Mouse (Mus musculus) midbrain, embryonic 15.5 days (tissue): ENCODE data around the gene Hoxa11. TPM values are rescaled to one million over a fixed set of nuclear protein-coding genes. Genes with fewer than 3 reads are reported as not detected.

ENCODE experiments used
- ATAC-seq: fragments of 200-750 bp; cut with Nextera tagmentation; replicated peaks from 2 replicates; pipeline ENCODE4 v1.8.0; 2017; ENCODE audit warnings: moderate TSS enrichment
- H3K27ac ChIP-seq: fragments of 300-500 bp; sonication (generic); 2 replicates; pipeline ENCODE4 v1.5.1; 2015; ENCODE audit warnings: mild to moderate bottlenecking, inconsistent platforms
- H3K27me3 ChIP-seq: fragments of 300-500 bp; sonication (generic); replicated peaks from 2 replicates; pipeline ENCODE4 v1.6.1; 2015; ENCODE audit warnings: inconsistent platforms
- H3K36me3 ChIP-seq: fragments of 300-500 bp; sonication (generic); replicated peaks from 2 replicates; pipeline ENCODE4 v1.6.1; 2015; ENCODE audit warnings: inconsistent platforms
- H3K4me1 ChIP-seq: fragments of 300-500 bp; sonication (generic); 2 replicates; pipeline ENCODE4 v1.6.1; 2015; ENCODE audit warnings: inconsistent platforms
- H3K4me2 ChIP-seq: fragments of 300-500 bp; sonication (generic); 2 replicates; pipeline ENCODE4 v1.6.1; 2015; ENCODE audit warnings: inconsistent platforms, mild to moderate bottlenecking, moderate library complexity
- H3K4me3 ChIP-seq: fragments of 300-500 bp; sonication (generic); 2 replicates; pipeline ENCODE4 v1.5.1; 2015; ENCODE audit warnings: mild to moderate bottlenecking, inconsistent platforms
- H3K9ac ChIP-seq: fragments of 300-500 bp; sonication (generic); 2 replicates; pipeline ENCODE4 v1.6.1; 2015; ENCODE audit warnings: mild to moderate bottlenecking, inconsistent platforms
- H3K9me3 ChIP-seq: fragments of 300-500 bp; sonication (generic); 2 replicates; pipeline ENCODE4 v1.6.1; 2016; ENCODE audit warnings: inconsistent platforms
- WGBS: fragments of 180-500 bp; shearing (Covaris S2); methylation state at CpG from one replicate; pipeline ENCODE4 v1.1.7; 2015; ENCODE audit warnings: mixed read lengths; 5-methylcytosine and 5-hydroxymethylcytosine counted together
- polyA plus RNA-seq: library from polyadenylated mRNA; unstranded; fragments of >200 nt; fragmentation: Nextera tagmentation; extraction: Ambion mirVana; gene quantifications from 2 replicates; pipeline ENCODE4 v1.2.1, GENCODE M21; 2015

Gene Hoxa11
- polyA plus RNA-seq, 1 experiment from 2014 or later: 0.13 TPM

GRCm38 (mm10) chr6:52272766-52273655, 27.4 kb upstream of the Hoxa11 start:
- H3K9me3 ChIP-seq: no peaks in the 10 kb centered on the region
- no peak overlapping the region for H3K4me2 ChIP-seq
- H3K36me3 ChIP-seq: no peaks in the 10 kb centered on the region
- no peak overlapping the region for H3K27ac ChIP-seq
- H3K27me3 ChIP-seq: peaks cover 98% of the 10 kb centered on the region
- H3K9ac ChIP-seq: no peak overlapping the region
- ATAC-seq: no peak
- 4% methylated on average over 20 of the region's 22 CpGs for WGBS
- no peak overlapping the region for H3K4me3 ChIP-seq
- H3K4me1 ChIP-seq: no peaks in the 10 kb centered on the region

- Histone ChIP-seq H3K9me3 (no peaks in the 10 kb centered on the region), H3K27me3 (peaks cover 96% of the 10 kb centered on the region), H3K27ac (no peak overlapping the region), H3K4me3 (no peak overlapping the region), H3K4me1 (no peaks in the 10 kb centered on the region), H3K36me3 (no peaks in the 10 kb centered on the region), H3K4me2 (no peak overlapping the region), H3K9ac (no peak overlapping the region)
- ATAC-seq: 0 out of 2 replicates have a peak, but pooled peaks have one; percentile 45
- WGBS: 5% methylated on average over 23 of the region's 23 CpGs
These were observed 25.2 kb upstream of the Hoxa11 start for GRCm38 (mm10) chr6:52270494-52271480.

GRCm38 (mm10) chr6:52268756-52269155, 23.1 kb upstream of the Hoxa11 start:
- 0% methylated on average over 3 of the region's 3 CpGs for WGBS
- no peak for ATAC-seq
- no peak overlapping the region for H3K4me2 ChIP-seq
- no peak overlapping the region for H3K9ac ChIP-seq
- no peaks in the 10 kb centered on the region for H3K36me3 ChIP-seq
- no peak overlapping the region for H3K27ac ChIP-seq
- H3K4me1 ChIP-seq: no peaks in the 10 kb centered on the region
- peaks cover 96% of the 10 kb centered on the region for H3K27me3 ChIP-seq
- H3K9me3 ChIP-seq: no peaks in the 10 kb centered on the region
- H3K4me3 ChIP-seq: no peak overlapping the region

GRCm38 (mm10) chr6:52268341-52268740, 22.7 kb upstream of the Hoxa11 start:
- peaks cover 96% of the 10 kb centered on the region for H3K27me3 ChIP-seq
- no peaks in the 10 kb centered on the region for H3K36me3 ChIP-seq
- H3K4me3 ChIP-seq: no peak overlapping the region
- H3K9ac ChIP-seq: no peak overlapping the region
- 3% methylated on average over 7 of the region's 7 CpGs for WGBS
- no peaks in the 10 kb centered on the region for H3K4me1 ChIP-seq
- ATAC-seq: no peak
- H3K4me2 ChIP-seq: no peak overlapping the region
- no peaks in the 10 kb centered on the region for H3K9me3 ChIP-seq
- no peak overlapping the region for H3K27ac ChIP-seq

- 7% methylated on average over 3 of the region's 3 CpGs for WGBS
- Histone ChIP-seq H3K9ac (no peak overlapping the region), H3K27me3 (peaks cover 96% of the 10 kb centered on the region), H3K4me3 (no peak overlapping the region), H3K4me1 (no peaks in the 10 kb centered on the region), H3K9me3 (no peaks in the 10 kb centered on the region), H3K27ac (no peak overlapping the region), H3K36me3 (no peaks in the 10 kb centered on the region), H3K4me2 (no peak overlapping the region)
- ATAC-seq: no peak
These were observed 22.1 kb upstream of the Hoxa11 start for GRCm38 (mm10) chr6:52267691-52268090.

GRCm38 (mm10) chr6:52267221-52267620, 21.6 kb upstream of the Hoxa11 start:
- no peaks in the 10 kb centered on the region for H3K9me3 ChIP-seq
- no peak for ATAC-seq
- H3K4me1 ChIP-seq: no peaks in the 10 kb centered on the region
- peaks cover 96% of the 10 kb centered on the region for H3K27me3 ChIP-seq
- no peak overlapping the region for H3K4me2 ChIP-seq
- WGBS: 18% methylated on average over 5 of the region's 5 CpGs
- H3K36me3 ChIP-seq: no peaks in the 10 kb centered on the region
- no peak overlapping the region for H3K9ac ChIP-seq
- H3K4me3 ChIP-seq: no peak overlapping the region
- no peak overlapping the region for H3K27ac ChIP-seq

- no peaks in the 10 kb centered on the region for H3K4me1 ChIP-seq
- no peaks in the 10 kb centered on the region for H3K9me3 ChIP-seq
- H3K4me3 ChIP-seq: no peak overlapping the region
- WGBS: 1% methylated on average over 9 of the region's 9 CpGs
- H3K9ac ChIP-seq: no peak overlapping the region
- ATAC-seq: no peak
- H3K27me3 ChIP-seq: peaks cover 98% of the 10 kb centered on the region
- no peaks in the 10 kb centered on the region for H3K36me3 ChIP-seq
- H3K27ac ChIP-seq: no peak overlapping the region
- H3K4me2 ChIP-seq: no peak overlapping the region
These were observed 21.0 kb upstream of the Hoxa11 start for GRCm38 (mm10) chr6:52266666-52266985.

- no peak overlapping the region for H3K4me2 ChIP-seq
- H3K4me1 ChIP-seq: no peaks in the 10 kb centered on the region
- ATAC-seq: no peak
- H3K36me3 ChIP-seq: no peaks in the 10 kb centered on the region
- peaks cover 96% of the 10 kb centered on the region for H3K27me3 ChIP-seq
- no peak overlapping the region for H3K4me3 ChIP-seq
- no peak overlapping the region for H3K27ac ChIP-seq
- H3K9me3 ChIP-seq: no peaks in the 10 kb centered on the region
- 1% methylated on average over 19 of the region's 19 CpGs for WGBS
- H3K9ac ChIP-seq: no peak overlapping the region
These were observed 20.5 kb upstream of the Hoxa11 start for GRCm38 (mm10) chr6:52265913-52266665.

GRCm38 (mm10) chr6:52265306-52265912, 19.8 kb upstream of the Hoxa11 start:
- H3K27me3 ChIP-seq: peaks cover 94% of the 10 kb centered on the region
- H3K4me3 ChIP-seq: no peak overlapping the region
- WGBS: under 1% methylated on average over 18 of the region's 18 CpGs
- no peak for ATAC-seq
- H3K27ac ChIP-seq: no peak overlapping the region
- H3K9me3 ChIP-seq: no peaks in the 10 kb centered on the region
- H3K36me3 ChIP-seq: no peaks in the 10 kb centered on the region
- H3K9ac ChIP-seq: no peak overlapping the region
- no peak overlapping the region for H3K4me2 ChIP-seq
- H3K4me1 ChIP-seq: peaks cover 4% of the 10 kb centered on the region

GRCm38 (mm10) chr6:52264106-52264790, 18.6 kb upstream of the Hoxa11 start:
- Histone ChIP-seq H3K4me3 (no peak overlapping the region), H3K4me1 (peaks cover 8% of the 10 kb centered on the region), H3K27me3 (peaks cover 91% of the 10 kb centered on the region), H3K9ac (no peak overlapping the region), H3K4me2 (no peak overlapping the region), H3K9me3 (no peaks in the 10 kb centered on the region), H3K36me3 (no peaks in the 10 kb centered on the region), H3K27ac (no peak overlapping the region)
- under 1% methylated on average over 5 of the region's 5 CpGs for WGBS
- no peak for ATAC-seq

- no peak overlapping the region for H3K4me2 ChIP-seq
- WGBS: 2% methylated on average over 6 of the region's 6 CpGs
- H3K27me3 ChIP-seq: peaks cover 91% of the 10 kb centered on the region
- H3K4me3 ChIP-seq: no peak overlapping the region
- H3K9ac ChIP-seq: no peak overlapping the region
- no peaks in the 10 kb centered on the region for H3K36me3 ChIP-seq
- ATAC-seq: no peak
- peaks cover 8% of the 10 kb centered on the region for H3K4me1 ChIP-seq
- H3K27ac ChIP-seq: no peak overlapping the region
- no peaks in the 10 kb centered on the region for H3K9me3 ChIP-seq
These were observed 17.6 kb upstream of the Hoxa11 start for GRCm38 (mm10) chr6:52263321-52263585.
